Mouse (Mus musculus) heart, postnatal 4 days (tissue): ENCODE data around the gene Atp8a1. TPM values are rescaled to one million over a fixed set of nuclear protein-coding genes. Genes with fewer than 3 reads are reported as not detected.

ENCODE experiments used
- DNase-seq: peaks from one replicate; pipeline ENCODE4 v3.0.0; 2021
- microRNA-seq, 2 experiments: library from miRNA; unstranded; fragments of <30 nt; microRNA quantifications; one replicate each; pipeline ENCODE4 v1.2.0; 2021 to 2022
- total RNA-seq, 2 experiments: library from RNA; stranded (reverse); gene quantifications; 2 replicates each; pipeline ENCODE4 v1.2.3; 2021

Gene Atp8a1
- total RNA-seq, 2 experiments from 2014 or later, result 16.3 to 19.4 TPM

- DNase-seq, result no peak
Measured at GRCm38 (mm10) chr5:67629440-67629839, 217.8 kb downstream of the Atp8a1 start.

GRCm38 (mm10) chr5:67628180-67628940 is 218.9 kb downstream of the Atp8a1 start:
- DNase-seq, result no peak

GRCm38 (mm10) chr5:67621230-67621629 is 226.0 kb downstream of the Atp8a1 start:
- no peak for DNase-seq

GRCm38 (mm10) chr5:67609520-67609837 is 237.8 kb downstream of the Atp8a1 start:
- DNase-seq, result no peak

GRCm38 (mm10) chr5:67608674-67609519 is 238.3 kb downstream of the Atp8a1 start:
- no peak for DNase-seq

- DNase-seq, result peak; percentile 61
Measured at GRCm38 (mm10) chr5:67607804-67608673, 239.2 kb downstream of the Atp8a1 start, which contains the start of gene Shisa3. Gene Shisa3, plus strand, starts transcription at chr5:67607882.

GRCm38 (mm10) chr5:67606916-67607803 is 240.1 kb downstream of the Atp8a1 start:
- peak; percentile 19 for DNase-seq

- DNase-seq, result no peak
Measured at GRCm38 (mm10) chr5:67605951-67606350, 241.3 kb downstream of the Atp8a1 start.

- no peak for DNase-seq
Measured at GRCm38 (mm10) chr5:67599935-67600334, 247.3 kb downstream of the Atp8a1 start.

- no peak for DNase-seq
Measured at GRCm38 (mm10) chr5:67595629-67596028, 251.6 kb downstream of the Atp8a1 start.

GRCm38 (mm10) chr5:67595070-67595469 is 252.2 kb downstream of the Atp8a1 start:
- no peak for DNase-seq

- peak; percentile 19 for DNase-seq
Measured at GRCm38 (mm10) chr5:67579725-67580633, 267.3 kb downstream of the Atp8a1 start.

- DNase-seq, result no peak
Measured at GRCm38 (mm10) chr5:67575705-67576104, 271.5 kb downstream of the Atp8a1 start.

GRCm38 (mm10) chr5:67574039-67574438 is 273.2 kb downstream of the Atp8a1 start:
- DNase-seq, result no peak

GRCm38 (mm10) chr5:67572552-67573155 is 274.6 kb downstream of the Atp8a1 start:
- no peak for DNase-seq

Small RNA genes lying within 50 kb of the gene (microRNA-seq; reads per million reads assigned to microRNA genes)
- 0 reads per million in 2 experiments for gene Gm23617

Other genes starting within 250 kb of the Atp8a1 start
- 1 to 10 TPM in 1 of 2 experiments, under 1 TPM in 1; 0.99 to 1.2 TPM for gene Shisa3, start 239.6 kb downstream of the Atp8a1 start, total RNA-seq
- not detected for gene Gm5108, start 94.2 kb upstream of the Atp8a1 start, total RNA-seq
- not detected for gene Gm21905, start 99.0 kb upstream of the Atp8a1 start, total RNA-seq
- gene Grxcr1, start 184.4 kb upstream of the Atp8a1 start, total RNA-seq, result not detected